Mouse (Mus musculus): ENCODE measurements at regions not wholly inside any gene's neighbourhood (a gene's known extent, or its start where the extent isn't known, plus 50 kb on each side); places are given as distances from the start of the nearest gene placed in this dataset.

GRCm38 (mm10) chr17:85821861-85822260 is 133.8 kb upstream of the Six2 start:
- no peak for DNase-seq

GRCm38 (mm10) chr17:85818098-85818855 is 130.2 kb upstream of the Six2 start:
- DNase-seq, result no peak

- DNase-seq, result no peak
Measured at GRCm38 (mm10) chr17:85816521-85816920, 128.4 kb upstream of the Six2 start.

- DNase-seq, result no peak
Measured at GRCm38 (mm10) chr17:85816056-85816455, 128.0 kb upstream of the Six2 start.

GRCm38 (mm10) chr17:85808580-85808979 is 120.5 kb upstream of the Six2 start:
- DNase-seq, result no peak

- DNase-seq, result no peak
Measured at GRCm38 (mm10) chr17:85805726-85806359, 117.8 kb upstream of the Six2 start.

GRCm38 (mm10) chr17:85804631-85805030 is 116.6 kb upstream of the Six2 start:
- no peak for DNase-seq

- no peak for DNase-seq
Measured at GRCm38 (mm10) chr17:85801734-85802133, 113.7 kb upstream of the Six2 start.

- DNase-seq, result no peak
Measured at GRCm38 (mm10) chr17:85801079-85801605, 113.1 kb upstream of the Six2 start.

- no peak for DNase-seq
Measured at GRCm38 (mm10) chr17:85800357-85801078, 112.4 kb upstream of the Six2 start.

- DNase-seq, result no peak
Measured at GRCm38 (mm10) chr17:85799865-85800356, 111.8 kb upstream of the Six2 start.

- DNase-seq, result no peak
Measured at GRCm38 (mm10) chr17:85799081-85799864, 111.2 kb upstream of the Six2 start.

- DNase-seq, result no peak
Measured at GRCm38 (mm10) chr17:85797755-85798154, 109.7 kb upstream of the Six2 start.

GRCm38 (mm10) chr17:85795820-85796219 is 107.7 kb upstream of the Six2 start:
- DNase-seq, result no peak

- no peak for DNase-seq
Measured at GRCm38 (mm10) chr17:85785625-85786294, 97.7 kb upstream of the Six2 start.

GRCm38 (mm10) chr17:85780477-85780876 is 92.4 kb upstream of the Six2 start:
- no peak for DNase-seq

GRCm38 (mm10) chr17:85776876-85777275 is 88.8 kb upstream of the Six2 start:
- peak; percentile 18 for DNase-seq

- no peak for DNase-seq
Measured at GRCm38 (mm10) chr17:85768341-85768740, 80.3 kb upstream of the Six2 start.

- no peak for DNase-seq
Measured at GRCm38 (mm10) chr17:85767201-85767862, 79.3 kb upstream of the Six2 start.

- no peak for DNase-seq
Measured at GRCm38 (mm10) chr17:85766556-85766955, 78.5 kb upstream of the Six2 start.

GRCm38 (mm10) chr17:85758581-85759098 is 70.6 kb upstream of the Six2 start:
- no peak for DNase-seq

Data from right cerebral cortex, adult 18-20 months (tissue).